Mouse (Mus musculus) liver, embryonic 14.5 days (tissue): ENCODE results near the gene Chrna5. TPM values are rescaled to one million over a fixed set of nuclear protein-coding genes. Genes with fewer than 3 reads are reported as not detected.
A peak's percentile ranks its signal among the peaks of the same experiment; 100 is the strongest.

Source experiments
- ATAC-seq: fragments of 200-750 bp; cut with Nextera tagmentation; 2 replicates; pipeline ENCODE4 v1.8.0; 2017; ENCODE audit warnings: moderate number of reproducible peaks, mild to moderate bottlenecking, moderate library complexity; ENCODE audit not compliant: insufficient read depth
- DNase-seq, 3 experiments: peaks; one replicate each; pipeline ENCODE4 v3.0.0-alpha.2; 2012 to 2013; ENCODE audit warnings: low read depth in 3 of 3, low spot score in 3 of 3
- H3K27ac ChIP-seq: fragments of 300-500 bp; sonication (generic); 2 replicates; pipeline ENCODE4 v1.5.1; 2014; ENCODE audit warnings: moderate library complexity, mild to moderate bottlenecking, control low read depth, inconsistent platforms
- H3K27me3 ChIP-seq: fragments of 300-500 bp; sonication (generic); 2 replicates; pipeline ENCODE4 v1.6.1; 2014; ENCODE audit warnings: mild to moderate bottlenecking, low read length, moderate library complexity; ENCODE audit not compliant: control insufficient read depth, insufficient read depth
- H3K36me3 ChIP-seq: fragments of 300-500 bp; sonication (generic); replicated peaks from 2 replicates; pipeline ENCODE4 v1.6.1; 2014; ENCODE audit warnings: low read depth; ENCODE audit not compliant: control insufficient read depth, insufficient read depth
- H3K4me1 ChIP-seq, 2 experiments: fragments of 200-500 bp in 1 of 2; fragments of 300-500 bp in 1 of 2; sonication (generic) in 1 of 2; replicated peaks; 2 replicates each; pipeline ENCODE4 v1.6.1; 2012 to 2014; ENCODE audit warnings: antibody characterized with exemption in 1 of 2, inconsistent platforms in 1 of 2, low read length in 1 of 2; ENCODE audit not compliant: control insufficient read depth in 2 of 2, insufficient read depth in 2 of 2
- H3K4me2 ChIP-seq: fragments of 300-500 bp; sonication (generic); 2 replicates; pipeline ENCODE4 v1.6.1; 2014; ENCODE audit warnings: low read depth, mild to moderate bottlenecking, control low read depth, moderate library complexity
- H3K4me3 ChIP-seq, 2 experiments: fragments of 200-500 bp in 1 of 2; fragments of 300-500 bp in 1 of 2; sonication (generic) in 1 of 2; 2 replicates each; pipeline ENCODE4 v1.5.1; 2012 to 2014; ENCODE audit warnings: low read depth in 2 of 2, low read length in 2 of 2, mild to moderate bottlenecking in 2 of 2, control low read depth in 1 of 2, inconsistent platforms in 1 of 2, moderate library complexity in 1 of 2; ENCODE audit not compliant: insufficient read depth in 1 of 2
- H3K9ac ChIP-seq: fragments of 300-500 bp; sonication (generic); replicated peaks from 2 replicates; pipeline ENCODE4 v1.6.1; 2014; ENCODE audit warnings: mild to moderate bottlenecking, control low read depth, moderate library complexity
- H3K9me3 ChIP-seq: fragments of 300-500 bp; sonication (generic); 2 replicates; pipeline ENCODE4 v1.6.1; 2016; ENCODE audit warnings: low read length, mixed read lengths; ENCODE audit not compliant: control insufficient read depth
- CTCF ChIP-seq: IDR thresholded peaks from 2 replicates; pipeline ENCODE4 v1.5.1; 2016; ENCODE audit warnings: antibody characterized with exemption, low read depth, control low read depth
- EP300 ChIP-seq: IDR thresholded peaks from 2 replicates; pipeline ENCODE4 v1.6.1; 2016; ENCODE audit warnings: antibody characterized with exemption, low read depth
- WGBS: fragments of 180-500 bp; shearing (Covaris S2); extraction: QIAGEN DNeasy Blood & Tissue Kit; methylation state at CpG from one replicate; pipeline ENCODE4 v1.1.7; 2014; ENCODE audit not compliant: insufficient replicate concordance; 5-methylcytosine and 5-hydroxymethylcytosine counted together
- polyA plus RNA-seq, 2 experiments: library from polyadenylated mRNA; depleted of rRNA in 1 of 2; stranded (reverse) in 1 of 2; unstranded in 1 of 2; fragments of >200 nt; fragmentation: Nextera tagmentation in 1 of 2; extraction: Ambion mirVana in 1 of 2; gene quantifications; 2 replicates each; pipeline versions ENCODE4 v1.2.1 to v1.2.3; 2012 to 2014

Chrna5 gene
- polyA plus RNA-seq, 2 experiments = 0.02 to 0.05 TPM

DNA sequence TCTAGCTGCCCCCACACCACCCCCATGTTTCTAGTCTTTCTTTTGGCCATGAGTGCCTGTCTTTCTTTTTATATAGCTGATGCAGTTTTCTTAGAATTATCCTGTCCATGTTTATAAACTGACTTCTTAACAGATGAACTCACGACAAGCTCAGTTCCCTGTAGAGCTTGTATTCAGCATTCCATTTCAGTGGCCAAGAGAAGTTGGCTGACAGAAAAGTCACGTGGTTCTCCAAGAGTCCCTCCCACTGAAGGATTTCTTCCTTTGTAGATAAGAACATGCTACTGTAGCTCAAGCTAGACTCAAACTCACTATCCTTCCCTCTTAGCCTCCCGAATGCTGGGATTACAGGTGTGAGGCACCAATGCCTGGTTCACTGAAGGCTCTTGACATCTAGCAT, 36.2 kb downstream of the Chrna5 start:
- H3K4me2 ChIP-seq = no peak overlapping the region
- DNase-seq = no peak
- no peak overlapping the region for H3K4me3 ChIP-seq
- TF ChIP-seq EP300 (no peak), CTCF (no peak)
- H3K27ac ChIP-seq = no peak overlapping the region
- no peak overlapping the region for H3K9ac ChIP-seq
- H3K4me1 ChIP-seq = no peaks in the 10 kb centered on the region
- no peaks in the 10 kb centered on the region for H3K9me3 ChIP-seq
- no peak for ATAC-seq
- WGBS = 43% methylated on average over 3 of the region's 3 CpGs
- no peaks in the 10 kb centered on the region for H3K36me3 ChIP-seq
- H3K27me3 ChIP-seq = no peaks in the 10 kb centered on the region

DNA sequence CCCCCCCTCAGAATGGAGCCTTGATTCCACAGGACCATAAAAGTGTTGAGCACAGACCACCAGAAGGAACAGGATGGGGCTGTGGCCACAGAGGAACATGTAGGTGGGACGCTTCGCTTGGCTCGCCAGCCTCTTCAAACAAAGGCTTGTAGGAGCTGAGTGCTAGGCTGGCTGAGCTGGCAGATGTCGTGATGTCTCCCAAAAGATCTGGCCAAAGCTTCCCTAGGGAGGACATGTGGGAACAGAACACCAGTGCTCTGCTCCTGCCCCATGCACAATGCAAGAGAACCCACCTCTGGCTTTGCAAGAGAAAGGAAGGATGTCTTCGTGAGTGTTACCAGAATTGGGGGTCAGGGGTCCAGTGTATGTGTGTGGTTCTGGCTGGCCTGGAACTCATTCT, 42.6 kb downstream of the Chrna5 start:
- WGBS = 48% methylated on average over 5 of the region's 5 CpGs

DNA sequence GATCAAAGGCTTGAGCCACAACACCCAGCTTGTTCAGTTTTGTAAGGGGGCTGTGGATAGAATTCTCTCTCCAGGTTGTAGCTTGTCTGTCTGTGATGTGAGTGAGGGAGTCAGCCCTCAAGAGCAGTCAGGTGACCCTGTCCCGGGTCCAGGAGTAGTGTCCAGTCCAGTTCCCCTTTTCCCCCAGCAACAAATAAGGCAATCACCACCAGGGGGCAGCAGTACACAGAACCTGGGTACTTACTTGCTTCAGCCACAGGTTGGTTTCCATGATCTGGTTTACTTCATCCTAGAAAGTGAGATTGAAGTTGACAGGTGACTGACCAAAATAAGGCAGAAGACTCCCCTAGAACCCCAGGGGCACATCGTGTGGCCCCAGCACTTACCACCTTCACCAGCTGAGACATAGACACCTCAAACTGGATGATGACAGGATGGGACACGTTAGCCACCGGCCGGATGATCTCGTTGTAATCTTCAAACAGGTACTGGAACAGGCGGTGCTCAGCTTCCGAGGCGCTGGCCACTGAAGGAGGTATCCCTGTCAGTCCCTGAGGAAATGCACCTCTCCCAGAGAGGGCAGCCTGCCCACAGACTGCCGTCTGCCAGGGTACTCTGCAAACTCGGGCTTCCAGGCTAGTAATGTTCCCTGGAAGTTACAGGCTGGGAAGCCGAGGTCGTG, 43.4 kb downstream of the Chrna5 start:
- Histone ChIP-seq H3K9ac (no peak overlapping the region), H3K36me3 (no peaks in the 10 kb centered on the region), H3K27ac (no peak overlapping the region), H3K9me3 (no peaks in the 10 kb centered on the region), H3K27me3 (peaks cover 32% of the 10 kb centered on the region), H3K4me3 (no peak overlapping the region), H3K4me2 (no peak overlapping the region), H3K4me1 (no peaks in the 10 kb centered on the region)
- ATAC-seq = no peak
- TF ChIP-seq EP300 (no peak), CTCF (peak; percentile 85)
- 27% methylated on average over 13 of the region's 13 CpGs for WGBS
- peak; percentile 36 to 41 (median 37) for DNase-seq

More for the DNA sequence above, 42.6 kb downstream of the Chrna5 start:
- no peaks in the 10 kb centered on the region for H3K9me3 ChIP-seq
- H3K4me2 ChIP-seq = no peak overlapping the region
- H3K36me3 ChIP-seq = no peaks in the 10 kb centered on the region
- no peak for TF ChIP-seq CTCF
- no peak for TF ChIP-seq EP300
- no peak overlapping the region for H3K4me3 ChIP-seq
- no peaks in the 10 kb centered on the region for H3K4me1 ChIP-seq
- H3K9ac ChIP-seq = no peak overlapping the region
- ATAC-seq = no peak
- H3K27ac ChIP-seq = no peak overlapping the region
- no peak for DNase-seq
- H3K27me3 ChIP-seq = peaks cover 32% of the 10 kb centered on the region

DNA sequence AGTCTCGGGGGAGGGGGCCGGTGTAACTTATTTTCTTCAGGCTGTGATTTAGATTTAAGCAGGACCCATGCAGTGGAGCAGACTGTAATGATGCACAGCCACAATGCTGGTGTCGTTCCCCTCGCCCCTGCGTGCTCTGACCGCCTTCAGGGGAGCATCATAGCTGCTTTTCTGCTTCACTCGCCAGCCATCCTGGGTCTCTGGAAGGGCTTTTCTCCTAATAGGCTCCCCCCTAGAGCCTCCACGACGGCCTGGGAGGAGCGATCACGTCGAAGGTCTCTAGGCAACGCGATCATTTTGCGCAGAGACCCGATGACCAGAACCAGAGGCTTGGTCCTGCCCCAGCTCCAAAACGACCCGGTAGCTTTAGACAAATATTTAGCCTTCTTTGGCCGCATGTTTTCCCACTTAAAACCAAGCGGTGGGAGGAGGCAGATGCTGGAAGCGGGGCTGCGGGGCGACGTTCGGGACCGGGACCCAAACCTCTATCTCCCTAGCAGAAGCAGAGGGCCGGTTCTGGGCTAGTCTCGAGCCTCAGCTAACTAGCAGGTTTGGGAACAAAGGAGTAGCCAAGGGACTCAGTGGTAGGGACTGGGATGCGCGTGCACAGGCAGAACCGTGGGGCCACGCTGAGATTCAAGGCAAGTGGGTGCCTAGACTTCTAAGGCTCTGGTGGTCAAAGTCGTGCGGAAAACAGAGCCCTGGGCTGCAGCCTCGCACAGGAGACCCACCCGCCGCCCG, 45.0 kb downstream of the Chrna5 start:
- TF ChIP-seq CTCF (no peak), EP300 (no peak)
- no peak overlapping the region for H3K4me3 ChIP-seq
- no peak overlapping the region for H3K27ac ChIP-seq
- H3K4me1 ChIP-seq = no peaks in the 10 kb centered on the region
- H3K4me2 ChIP-seq = no peak overlapping the region
- H3K9me3 ChIP-seq = no peaks in the 10 kb centered on the region
- no peak overlapping the region for H3K9ac ChIP-seq
- WGBS = 11% methylated on average over 38 of the region's 38 CpGs
- DNase-seq (no peak), ATAC-seq (no peak)
- peaks cover 32% of the 10 kb centered on the region for H3K27me3 ChIP-seq
- no peaks in the 10 kb centered on the region for H3K36me3 ChIP-seq

DNA sequence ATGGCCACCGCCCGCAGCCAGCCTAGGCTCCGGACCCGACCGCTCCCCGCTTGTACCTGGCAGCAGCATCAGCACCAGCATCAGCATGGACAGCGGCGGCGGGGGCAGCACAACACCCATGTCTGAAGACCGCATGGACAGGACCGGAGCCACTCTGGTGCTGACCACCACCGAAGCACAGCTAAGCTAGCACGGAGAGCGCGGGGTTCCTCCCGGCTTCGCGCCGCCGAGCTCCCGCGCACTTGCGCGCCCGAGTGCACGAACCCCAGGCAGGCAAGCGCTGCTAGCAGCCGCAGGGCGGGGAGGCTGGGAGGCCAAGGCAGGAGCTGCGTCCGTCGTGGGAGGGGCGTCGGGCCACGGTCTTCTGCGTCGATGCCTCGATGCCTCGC, 45.6 kb downstream of the Chrna5 start, which contains the start of gene Chrna3:
Gene Chrna3 (minus strand): TSS at position 288 of the 389 bp plus-strand sequence.
- ATAC-seq (no peak), DNase-seq (no peak)
- H3K9me3 ChIP-seq = no peaks in the 10 kb centered on the region
- no peaks in the 10 kb centered on the region for H3K4me1 ChIP-seq
- no peak within 1 kb of the TSS for H3K4me2 ChIP-seq
- no peak within 1 kb of the TSS for H3K27ac ChIP-seq
- no peak for TF ChIP-seq EP300
- TF ChIP-seq CTCF = no peak
- WGBS = 3% methylated on average over 39 of the region's 39 CpGs
- no peak within 1 kb of the TSS for H3K4me3 ChIP-seq
- peaks cover 32% of the 10 kb centered on the region for H3K27me3 ChIP-seq
- no peaks in the 10 kb centered on the region for H3K36me3 ChIP-seq
- H3K9ac ChIP-seq = no peak within 1 kb of the TSS
